Mouse (Mus musculus): ENCODE results near the gene Polr2g. TPM values are rescaled to one million over a fixed set of nuclear protein-coding genes. Genes with fewer than 3 reads are reported as not detected.
A peak's percentile ranks its signal among the peaks of the same experiment; 100 is the strongest.

Polr2g gene
- polyA plus RNA-seq, 1 experiment, result 152 TPM

DNA sequence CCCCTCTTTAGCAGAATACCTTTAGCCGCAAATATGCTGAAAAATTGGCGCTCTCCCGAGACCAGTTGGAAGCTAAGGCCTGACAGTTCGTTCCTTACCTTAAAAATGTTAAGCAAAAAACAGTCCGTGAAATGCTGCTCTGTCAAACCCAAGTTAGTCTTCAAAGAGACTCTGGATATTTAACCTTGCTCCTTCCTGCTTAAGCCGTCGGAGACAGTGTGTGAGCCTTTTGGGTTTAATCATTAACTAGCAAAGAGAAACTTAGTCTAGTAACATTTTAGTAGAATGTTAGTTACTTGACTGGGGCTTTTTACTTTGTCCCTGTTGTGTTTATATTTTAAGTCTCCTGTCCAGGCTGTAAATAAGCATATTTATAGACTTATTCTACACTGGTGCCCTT, 22.8 kb upstream of the Polr2g start:
- Histone ChIP-seq H3ac (ENCODE audit: control insufficient read depth, insufficient read length) (peak overlapping the region; percentile 84), H3K4me2 (ENCODE audit: low read depth) (peak overlapping the region; percentile 75), H3K4me3 (peak overlapping the region; percentile 96), H3K79me2 (ENCODE audit: control insufficient read depth, insufficient read depth) (peaks cover 73% of the 10 kb centered on the region), H3K27me3 (ENCODE audit: control insufficient read depth, insufficient read depth, insufficient read length) (no peaks in the 10 kb centered on the region), H3K36me3 (ENCODE audit: control insufficient read depth, insufficient read depth) (peaks cover 31% of the 10 kb centered on the region)
- no peak for TF ChIP-seq POLR2A (IDR thresholded peaks at IDR 0.05; ENCODE audit: insufficient read length, low read depth)
- TF ChIP-seq CEBPB (IDR thresholded peaks at IDR 0.05; ENCODE audit: insufficient read depth, poor library complexity, severe bottlenecking), result no peak
- TF ChIP-seq TCF12 (IDR thresholded peaks at IDR 0.05; ENCODE audit: insufficient read depth, poor library complexity, severe bottlenecking), result no peak
- TF ChIP-seq MAX (IDR thresholded peaks at IDR 0.05; ENCODE audit: low read depth), result no peak
- TF ChIP-seq TCF3 (IDR thresholded peaks at IDR 0.05; ENCODE audit: insufficient read length, low read depth), result no peak
- no peak for TF ChIP-seq MYOD1 (IDR thresholded peaks at IDR 0.05; ENCODE audit: control insufficient read depth in 1 of 3, insufficient read length in 2 of 3, low read depth in 2 of 3)
- TF ChIP-seq SRF (IDR thresholded peaks at IDR 0.05; ENCODE audit: control insufficient read depth, insufficient read length, low read depth), result no peak
- no peak for TF ChIP-seq REST (IDR thresholded peaks at IDR 0.05; ENCODE audit: insufficient read depth, insufficient read length)
- TF ChIP-seq E2F4 (IDR thresholded peaks at IDR 0.05; ENCODE audit: insufficient read depth), result no peak
- TF ChIP-seq POLR2AphosphoS2 (IDR thresholded peaks at IDR 0.05; ENCODE audit: insufficient read length, low read depth), result no peak

DNA sequence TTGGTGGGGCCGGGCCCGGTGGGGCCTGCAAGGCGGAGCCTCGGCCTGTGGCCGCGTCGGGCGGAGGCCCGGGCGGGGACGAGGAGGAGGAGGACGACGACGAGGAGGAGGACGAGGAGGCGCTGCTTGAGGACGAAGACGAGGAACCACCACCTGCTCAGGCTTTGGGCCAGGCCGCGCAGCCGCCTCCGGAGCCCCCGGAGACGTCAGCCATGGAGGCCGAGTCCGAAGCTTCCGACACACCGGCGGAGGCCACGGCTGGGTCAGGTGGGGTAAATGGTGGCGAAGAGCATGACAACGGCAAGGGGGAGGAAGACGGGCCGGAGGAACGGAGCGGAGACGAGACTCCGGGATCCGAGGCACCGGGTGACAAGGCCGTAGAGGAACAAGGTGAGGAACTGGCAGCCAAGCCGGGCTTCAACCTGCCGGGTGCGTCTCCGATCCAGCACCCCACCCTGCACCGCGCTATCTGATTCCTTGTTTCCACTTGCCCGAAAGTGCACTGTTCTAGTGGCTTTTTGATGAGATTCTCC, 22.1 kb upstream of the Polr2g start:
- Histone ChIP-seq H3ac (ENCODE audit: control insufficient read depth, insufficient read length) (peak overlapping the region; percentile 84), H3K27me3 (ENCODE audit: control insufficient read depth, insufficient read depth, insufficient read length) (no peaks in the 10 kb centered on the region), H3K79me2 (ENCODE audit: control insufficient read depth, insufficient read depth) (peaks cover 77% of the 10 kb centered on the region), H3K4me3 (peak overlapping the region; percentile 96), H3K36me3 (ENCODE audit: control insufficient read depth, insufficient read depth) (peaks cover 30% of the 10 kb centered on the region), H3K4me2 (ENCODE audit: low read depth) (peak overlapping the region; percentile 75)
- TF ChIP-seq POLR2AphosphoS2 (IDR thresholded peaks at IDR 0.05; ENCODE audit: insufficient read length, low read depth), result peak; percentile 13
- peak in 1 of 3 experiments; percentile 11 for TF ChIP-seq MYOD1 (IDR thresholded peaks at IDR 0.05; ENCODE audit: control insufficient read depth in 1 of 3, insufficient read length in 2 of 3, low read depth in 2 of 3)
- no peak for TF ChIP-seq TCF3 (IDR thresholded peaks at IDR 0.05; ENCODE audit: insufficient read length, low read depth)
- peak in 1 of 3 experiments; percentile 0 for TF ChIP-seq MYOG (IDR thresholded peaks at IDR 0.05; ENCODE audit: control insufficient read depth in 1 of 3, insufficient read depth in 1 of 3, insufficient read length in 2 of 3, low read depth in 2 of 3)

DNA sequence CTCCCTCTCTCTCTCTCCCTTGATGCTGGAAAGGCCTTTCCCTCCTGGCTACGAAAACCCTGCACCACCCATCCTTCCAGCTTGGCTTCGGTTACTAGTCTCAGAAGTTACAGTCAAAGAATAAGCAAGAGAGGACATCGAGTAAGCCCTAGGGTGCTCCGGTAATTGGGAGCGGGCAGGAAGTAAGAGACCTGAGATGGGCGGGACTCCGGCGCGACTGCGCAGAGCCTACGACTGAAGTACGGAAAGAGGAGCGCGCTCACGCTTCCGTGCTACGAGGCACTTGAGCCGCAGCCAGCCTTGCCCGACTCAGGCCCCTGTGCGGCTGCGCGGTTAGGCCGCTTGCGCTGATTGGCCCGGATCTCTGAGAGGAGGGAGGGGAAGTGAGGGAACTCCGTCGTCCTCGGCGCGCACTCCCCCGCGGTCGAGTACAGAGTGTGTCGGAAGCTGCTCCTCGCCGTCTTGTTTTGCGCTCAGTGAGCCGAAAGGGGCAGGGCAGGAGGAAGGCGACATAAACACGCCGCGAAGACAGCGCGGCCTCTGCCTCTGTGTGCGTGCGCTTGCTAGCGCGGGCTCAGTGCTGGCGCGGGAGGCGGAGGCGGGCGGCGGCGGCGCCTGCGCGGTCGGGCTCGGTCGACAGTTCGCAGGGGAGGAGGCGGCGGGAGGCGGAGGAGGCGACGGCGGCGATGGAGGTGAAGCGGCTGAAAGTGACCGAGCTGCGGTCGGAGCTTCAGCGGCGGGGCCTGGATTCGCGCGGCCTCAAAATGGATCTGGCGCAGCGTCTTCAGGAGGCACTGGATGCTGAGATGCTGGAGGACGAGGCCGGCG, 21.4 kb upstream of the Polr2g start, which contains the start of gene Hnrnpul2:
TSS of gene Hnrnpul2 (plus strand) at position 415 of the 828 bp plus-strand sequence.
- H3K27me3 ChIP-seq (ENCODE audit: control insufficient read depth, insufficient read depth, insufficient read length), result no peaks in the 10 kb centered on the region
- peaks cover 30% of the 10 kb centered on the region for H3K36me3 ChIP-seq (ENCODE audit: control insufficient read depth, insufficient read depth)
- H3K4me2 ChIP-seq (ENCODE audit: low read depth), result peak within 1 kb of the TSS; percentile 91
- H3K79me2 ChIP-seq (ENCODE audit: control insufficient read depth, insufficient read depth), result peaks cover 81% of the 10 kb centered on the region
- peak within 1 kb of the TSS; percentile 96 for H3K4me3 ChIP-seq
- TF ChIP-seq MYOG (IDR thresholded peaks at IDR 0.05; ENCODE audit: control insufficient read depth in 1 of 3, insufficient read depth in 1 of 3, insufficient read length in 2 of 3, low read depth in 2 of 3) (peak in 2 of 3 experiments; percentile 1 to 23), POLR2AphosphoS2 (IDR thresholded peaks at IDR 0.05; ENCODE audit: insufficient read length, low read depth) (peak; percentile 87), MAX (IDR thresholded peaks at IDR 0.05; ENCODE audit: low read depth) (no peak), E2F4 (IDR thresholded peaks at IDR 0.05; ENCODE audit: insufficient read depth) (no peak), TCF12 (IDR thresholded peaks at IDR 0.05; ENCODE audit: insufficient read depth, poor library complexity, severe bottlenecking) (no peak), TCF3 (IDR thresholded peaks at IDR 0.05; ENCODE audit: insufficient read length, low read depth) (no peak), POLR2A (IDR thresholded peaks at IDR 0.05; ENCODE audit: insufficient read length, low read depth) (peak; percentile 92)
- peak within 1 kb of the TSS; percentile 84 for H3ac ChIP-seq (ENCODE audit: control insufficient read depth, insufficient read length)

DNA sequence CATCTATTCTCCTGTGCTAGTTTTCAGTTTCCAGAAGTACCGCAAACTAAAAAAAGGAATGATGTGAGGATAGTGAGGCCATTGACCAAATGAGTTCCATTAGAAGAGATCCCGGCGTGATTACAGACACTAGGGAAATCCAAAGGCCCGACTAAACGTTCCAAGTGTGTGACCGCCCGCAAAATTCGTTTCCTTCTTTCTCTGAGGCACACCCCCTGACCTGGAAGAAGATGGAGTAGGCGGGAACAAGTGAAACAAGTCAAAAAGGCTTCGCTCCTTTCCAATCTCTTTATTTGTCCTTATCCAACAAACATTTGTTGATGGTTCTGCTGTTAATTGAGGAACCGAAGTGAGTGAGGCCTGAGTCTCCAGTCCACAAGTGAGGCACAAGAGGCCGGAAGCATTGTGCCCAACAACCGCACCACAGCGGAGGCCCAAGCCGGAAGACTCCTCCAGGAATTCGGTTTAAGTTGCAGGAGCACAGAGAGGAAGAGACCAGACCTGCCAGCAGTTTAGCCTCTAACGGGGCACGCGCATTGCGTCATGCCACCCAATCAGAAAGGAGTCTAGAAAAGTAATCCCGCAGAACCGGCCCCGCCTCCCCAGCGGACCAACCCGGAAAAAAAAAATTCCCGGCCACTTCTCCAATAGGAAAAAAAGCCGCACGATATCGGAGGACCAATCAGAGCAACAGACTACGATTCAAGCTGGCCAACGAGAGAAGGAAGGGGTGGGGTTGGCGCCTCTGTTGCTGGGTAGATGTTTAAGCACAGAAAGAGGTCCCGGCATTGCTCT, 20.6 kb upstream of the Polr2g start, which contains the start of gene Ttc9c:
TSS of gene Ttc9c (minus strand) at position 533 of the 795 bp plus-strand sequence.
- H3K36me3 ChIP-seq (ENCODE audit: control insufficient read depth, insufficient read depth), result peaks cover 30% of the 10 kb centered on the region

More for the DNA sequence above, 20.6 kb upstream of the Polr2g start, which contains the start of gene Ttc9c:
- peaks cover 73% of the 10 kb centered on the region for H3K79me2 ChIP-seq (ENCODE audit: control insufficient read depth, insufficient read depth)
- peak within 1 kb of the TSS; percentile 96 for H3K4me3 ChIP-seq
- H3K27me3 ChIP-seq (ENCODE audit: control insufficient read depth, insufficient read depth, insufficient read length), result no peaks in the 10 kb centered on the region
- TF ChIP-seq E2F4 (IDR thresholded peaks at IDR 0.05; ENCODE audit: insufficient read depth), result no peak
- peak; percentile 78 for TF ChIP-seq POLR2AphosphoS2 (IDR thresholded peaks at IDR 0.05; ENCODE audit: insufficient read length, low read depth)
- no peak for TF ChIP-seq USF1 (IDR thresholded peaks at IDR 0.05; ENCODE audit: low read depth)
- peak; percentile 84; the same call in 1 of the 2 replicates for TF ChIP-seq CEBPB (IDR thresholded peaks at IDR 0.05; ENCODE audit: insufficient read depth, poor library complexity, severe bottlenecking)
- TF ChIP-seq POLR2A (IDR thresholded peaks at IDR 0.05; ENCODE audit: insufficient read length, low read depth), result peak; percentile 69
- TF ChIP-seq MAX (IDR thresholded peaks at IDR 0.05; ENCODE audit: low read depth), result no peak
- H3ac ChIP-seq (ENCODE audit: control insufficient read depth, insufficient read length), result peak within 1 kb of the TSS; percentile 84
- peak within 1 kb of the TSS; percentile 91 for H3K4me2 ChIP-seq (ENCODE audit: low read depth)

Data from myocyte (in vitro differentiated cells).